Mouse (Mus musculus): ENCODE results near the gene Dbn1. TPM values are rescaled to one million over a fixed set of nuclear protein-coding genes. Genes with fewer than 3 reads are reported as not detected.

Dbn1 gene
- polyA plus RNA-seq, 1 experiment from 2014 or later, result 231 TPM

DNA sequence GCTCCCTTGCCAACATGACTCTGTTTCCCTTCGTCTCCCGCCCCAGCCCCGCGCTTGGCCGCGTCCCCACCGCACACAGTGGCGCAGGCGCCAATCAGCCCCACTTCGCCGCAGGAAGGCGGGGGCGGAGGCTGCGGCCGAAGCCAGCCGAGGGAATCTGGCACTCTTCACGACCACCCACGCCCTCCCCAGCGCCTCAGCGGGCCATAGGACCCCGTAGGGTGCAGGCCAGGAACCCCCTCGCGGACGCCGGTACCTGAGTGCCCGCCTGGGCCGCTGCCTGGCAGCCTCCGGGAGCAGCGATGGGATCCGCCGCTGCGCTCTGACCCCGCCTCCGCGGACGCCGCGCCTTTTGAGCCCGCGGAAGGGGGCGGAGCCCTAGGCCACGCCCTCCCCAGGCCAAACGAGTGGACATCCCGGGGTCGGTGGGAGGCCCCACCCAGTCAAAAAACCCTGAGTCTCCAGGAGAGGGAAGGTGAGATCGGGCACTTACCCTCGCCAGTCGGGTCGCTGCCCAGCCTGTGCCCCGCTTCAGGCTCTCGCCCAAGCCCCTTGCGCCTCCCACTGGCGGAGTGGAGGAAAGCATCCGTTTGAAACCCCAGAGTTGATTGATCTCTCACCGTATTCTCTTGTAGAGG lies 25.3 kb upstream of the Dbn1 start, which contains the start of gene Pdlim7:
Gene Pdlim7 (minus strand): TSS at position 566 of the 638 bp plus-strand sequence.
- H3K36me3 ChIP-seq (replicated peaks; ENCODE audit: control insufficient read depth, insufficient read depth, low read depth, low read length), result no peaks in the 10 kb centered on the region; the same call in 1 of the 2 replicates
- H3K27ac ChIP-seq (replicated peaks; ENCODE audit: low read depth, low read length), result peak within 1 kb of the TSS; percentile 82
- WGBS, result under 1% methylated on average over 55 of the region's 55 CpGs

DNA sequence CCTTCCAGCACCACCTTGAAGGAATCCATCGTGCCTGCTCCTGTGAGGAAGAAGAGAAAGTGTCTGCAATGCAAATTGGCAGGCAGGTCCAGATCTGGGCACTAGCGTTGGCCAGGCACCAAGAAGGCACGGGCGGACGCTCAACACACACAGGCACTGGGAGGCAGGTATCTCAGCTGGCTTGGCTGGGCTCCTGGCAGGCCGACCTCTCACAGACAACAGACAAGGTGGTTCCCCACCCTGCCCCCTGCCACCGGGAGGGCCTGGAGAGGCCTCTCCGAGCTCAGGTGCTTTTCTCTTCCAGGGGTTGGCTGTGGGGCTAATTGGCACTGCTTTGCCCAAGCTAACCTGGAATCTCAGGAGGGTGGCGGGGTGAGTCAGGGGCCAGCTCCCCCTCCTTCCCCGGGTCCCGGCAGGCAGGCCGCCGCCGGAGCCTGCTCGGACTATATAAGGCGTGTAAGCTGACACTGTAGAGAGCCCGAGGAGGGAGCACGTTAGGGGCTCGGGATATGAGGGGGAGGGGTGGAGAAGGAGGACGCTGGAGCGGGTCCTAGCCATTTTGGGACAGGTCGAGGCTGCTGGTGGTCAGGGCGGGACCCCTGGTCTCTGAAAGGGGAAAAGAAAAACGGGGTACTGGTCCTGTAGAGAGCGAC lies 24.6 kb upstream of the Dbn1 start:
- H3K9me3 ChIP-seq (replicated peaks; ENCODE audit: control insufficient read depth, low read length), result no peaks in the 10 kb centered on the region
- 2% methylated on average over 24 of the region's 25 CpGs for WGBS
- peak overlapping the region; percentile 75 for H3K4me2 ChIP-seq (ENCODE audit: low read depth, low read length)
- H3K27ac ChIP-seq (replicated peaks; ENCODE audit: low read depth, low read length), result peak overlapping the region; percentile 82
- peak; percentile 68 for ATAC-seq (replicated peaks; ENCODE audit: insufficient number of reproducible peaks, low FRiP score, low TSS enrichment, low read depth)
- H3K36me3 ChIP-seq (replicated peaks; ENCODE audit: control insufficient read depth, insufficient read depth, low read depth, low read length), result no peaks in the 10 kb centered on the region; the same call in 1 of the 2 replicates
- peak overlapping the region; percentile 87 for H3K9ac ChIP-seq (replicated peaks; ENCODE audit: low read length)
- peak; percentile 83 for DNase-seq (ENCODE audit: low spot score)
- H3K4me3 ChIP-seq (ENCODE audit: low read depth, low read length), result peak overlapping the region; percentile 89
- H3K4me1 ChIP-seq (ENCODE audit: control insufficient read depth, insufficient read depth, low read length), result peaks cover 17% of the 10 kb centered on the region
- no peaks in the 10 kb centered on the region for H3K27me3 ChIP-seq (ENCODE audit: control insufficient read depth, insufficient read depth, low read length)

More for the DNA sequence above, 25.3 kb upstream of the Dbn1 start, which contains the start of gene Pdlim7:
- peak within 1 kb of the TSS; percentile 75 for H3K4me2 ChIP-seq (ENCODE audit: low read depth, low read length)
- no peaks in the 10 kb centered on the region for H3K27me3 ChIP-seq (ENCODE audit: control insufficient read depth, insufficient read depth, low read length)
- peak; percentile 48 for ATAC-seq (replicated peaks; ENCODE audit: insufficient number of reproducible peaks, low FRiP score, low TSS enrichment, low read depth)
- H3K4me1 ChIP-seq (ENCODE audit: control insufficient read depth, insufficient read depth, low read length), result peaks cover 17% of the 10 kb centered on the region
- DNase-seq (ENCODE audit: low spot score), result peak; percentile 92
- peak within 1 kb of the TSS; percentile 87 for H3K9ac ChIP-seq (replicated peaks; ENCODE audit: low read length)
- H3K9me3 ChIP-seq (replicated peaks; ENCODE audit: control insufficient read depth, low read length), result no peaks in the 10 kb centered on the region
- peak within 1 kb of the TSS; percentile 89 for H3K4me3 ChIP-seq (ENCODE audit: low read depth, low read length)

DNA sequence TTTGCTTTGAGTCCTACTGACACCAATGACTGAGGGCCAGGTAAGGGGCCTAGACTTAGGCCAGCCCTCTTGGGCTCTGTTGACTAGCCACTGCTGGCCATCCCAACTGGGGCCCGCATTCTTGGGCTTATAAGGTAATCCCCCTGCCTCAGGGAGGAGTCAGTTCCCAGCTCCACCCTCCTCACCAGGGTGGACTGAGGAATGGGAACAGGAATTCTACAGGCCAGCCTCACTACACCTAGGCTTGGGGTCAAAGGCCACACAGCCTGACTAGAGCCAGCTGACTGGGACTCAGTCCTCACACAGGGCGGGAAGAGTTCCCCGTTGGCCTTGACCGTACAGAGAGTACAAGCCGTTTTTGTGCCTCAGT lies 23.6 kb upstream of the Dbn1 start:
- Histone ChIP-seq H3K27ac (replicated peaks; ENCODE audit: low read depth, low read length) (peak overlapping the region; percentile 63), H3K9me3 (replicated peaks; ENCODE audit: control insufficient read depth, low read length) (no peaks in the 10 kb centered on the region), H3K9ac (replicated peaks; ENCODE audit: low read length) (no peak overlapping the region; the same call in 1 of the 2 replicates), H3K27me3 (ENCODE audit: control insufficient read depth, insufficient read depth, low read length) (no peaks in the 10 kb centered on the region), H3K36me3 (replicated peaks; ENCODE audit: control insufficient read depth, insufficient read depth, low read depth, low read length) (no peaks in the 10 kb centered on the region; the same call in 1 of the 2 replicates), H3K4me2 (ENCODE audit: low read depth, low read length) (peak overlapping the region; percentile 75), H3K4me1 (ENCODE audit: control insufficient read depth, insufficient read depth, low read length) (peaks cover 17% of the 10 kb centered on the region), H3K4me3 (ENCODE audit: low read depth, low read length) (peak overlapping the region; percentile 89; the same call in 1 of the 2 replicates)
- ATAC-seq (replicated peaks; ENCODE audit: insufficient number of reproducible peaks, low FRiP score, low TSS enrichment, low read depth) (no peak), DNase-seq (ENCODE audit: low spot score) (peak; percentile 25)
- WGBS, result 16% methylated on average over 5 of the region's 5 CpGs

DNA sequence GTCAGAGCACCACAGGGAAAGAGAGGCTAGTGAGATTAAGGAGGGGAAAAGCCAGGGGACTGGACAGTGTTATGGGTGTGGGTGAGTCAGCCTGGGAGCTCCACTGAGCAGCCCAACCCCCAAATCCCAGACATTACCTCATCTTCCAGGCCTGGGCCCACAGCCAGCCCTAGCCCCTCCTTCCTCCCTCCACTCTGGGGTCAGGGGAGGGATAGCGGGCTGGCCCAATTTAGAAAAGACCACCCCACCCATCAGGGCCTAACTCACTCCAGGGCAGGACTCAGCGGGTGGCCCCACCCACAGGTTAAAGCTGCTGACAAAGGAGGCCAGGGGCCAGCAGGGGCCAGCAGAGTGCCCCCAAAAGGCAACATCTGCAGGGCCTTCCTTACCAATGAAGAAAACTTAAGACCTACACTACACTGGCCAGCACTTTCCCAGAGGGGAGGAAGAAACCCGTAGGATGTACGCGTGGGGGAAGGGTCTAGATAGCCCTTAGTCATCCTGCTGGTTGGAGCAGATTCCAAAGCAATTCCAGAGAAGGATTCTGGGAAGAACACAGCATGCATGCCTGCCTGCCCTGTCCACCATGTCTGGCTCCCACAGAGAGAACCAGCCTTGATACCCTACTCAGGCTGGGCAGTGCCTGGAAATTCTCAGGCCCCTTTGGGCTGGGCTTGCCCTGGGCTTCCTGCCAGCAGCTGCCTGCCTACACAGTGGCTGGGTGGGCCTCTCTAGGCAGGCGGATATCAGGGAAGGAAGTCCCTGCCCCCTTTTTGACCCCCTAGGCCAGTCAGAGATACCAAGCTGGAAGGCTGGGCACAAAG lies 23.0 kb upstream of the Dbn1 start:
- peak overlapping the region; percentile 63 for H3K27ac ChIP-seq (replicated peaks; ENCODE audit: low read depth, low read length)
- DNase-seq (ENCODE audit: low spot score), result peak; percentile 80
- WGBS, result 7% methylated on average over 6 of the region's 6 CpGs
- peak overlapping the region; percentile 75 for H3K4me2 ChIP-seq (ENCODE audit: low read depth, low read length)
- no peak overlapping the region for H3K4me3 ChIP-seq (ENCODE audit: low read depth, low read length)
- peak; percentile 45; the same call in 1 of the 2 replicates for ATAC-seq (replicated peaks; ENCODE audit: insufficient number of reproducible peaks, low FRiP score, low TSS enrichment, low read depth)
- peak overlapping the region; percentile 34; the same call in 1 of the 2 replicates for H3K9ac ChIP-seq (replicated peaks; ENCODE audit: low read length)
- peaks cover 1% of the 10 kb centered on the region; the same call in 1 of the 2 replicates for H3K36me3 ChIP-seq (replicated peaks; ENCODE audit: control insufficient read depth, insufficient read depth, low read depth, low read length)
- no peaks in the 10 kb centered on the region for H3K27me3 ChIP-seq (ENCODE audit: control insufficient read depth, insufficient read depth, low read length)
- H3K4me1 ChIP-seq (ENCODE audit: control insufficient read depth, insufficient read depth, low read length), result peaks cover 17% of the 10 kb centered on the region
- H3K9me3 ChIP-seq (replicated peaks; ENCODE audit: control insufficient read depth, low read length), result no peaks in the 10 kb centered on the region

DNA sequence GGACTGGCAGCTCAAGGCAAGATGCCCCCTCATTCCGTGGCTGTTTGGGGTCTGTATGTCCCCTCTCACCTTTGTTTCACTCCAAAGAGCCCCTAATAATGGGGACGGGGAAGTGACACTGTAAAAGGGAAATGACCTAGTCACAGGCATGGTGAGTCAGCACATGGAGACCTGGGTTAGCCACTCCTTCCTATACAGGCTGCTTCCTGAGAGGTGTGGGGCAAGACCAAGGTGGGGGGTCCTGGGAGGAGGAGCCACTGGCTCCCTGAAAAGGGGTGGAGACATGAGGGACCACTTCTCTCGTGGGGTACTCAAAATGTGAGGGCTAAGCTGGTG lies 22.4 kb upstream of the Dbn1 start:
- peaks cover 17% of the 10 kb centered on the region for H3K4me1 ChIP-seq (ENCODE audit: control insufficient read depth, insufficient read depth, low read length)
- H3K9ac ChIP-seq (replicated peaks; ENCODE audit: low read length), result no peak overlapping the region
- no peak overlapping the region for H3K27ac ChIP-seq (replicated peaks; ENCODE audit: low read depth, low read length)
- H3K36me3 ChIP-seq (replicated peaks; ENCODE audit: control insufficient read depth, insufficient read depth, low read depth, low read length), result peaks cover 2% of the 10 kb centered on the region; the same call in 1 of the 2 replicates
- no peaks in the 10 kb centered on the region for H3K9me3 ChIP-seq (replicated peaks; ENCODE audit: control insufficient read depth, low read length)
- WGBS, result 30% methylated on average over 3 of the region's 3 CpGs
- DNase-seq (ENCODE audit: low spot score) (no peak), ATAC-seq (replicated peaks; ENCODE audit: insufficient number of reproducible peaks, low FRiP score, low TSS enrichment, low read depth) (no peak)
- no peaks in the 10 kb centered on the region for H3K27me3 ChIP-seq (ENCODE audit: control insufficient read depth, insufficient read depth, low read length)
- no peak overlapping the region for H3K4me2 ChIP-seq (ENCODE audit: low read depth, low read length)
- H3K4me3 ChIP-seq (ENCODE audit: low read depth, low read length), result no peak overlapping the region

DNA sequence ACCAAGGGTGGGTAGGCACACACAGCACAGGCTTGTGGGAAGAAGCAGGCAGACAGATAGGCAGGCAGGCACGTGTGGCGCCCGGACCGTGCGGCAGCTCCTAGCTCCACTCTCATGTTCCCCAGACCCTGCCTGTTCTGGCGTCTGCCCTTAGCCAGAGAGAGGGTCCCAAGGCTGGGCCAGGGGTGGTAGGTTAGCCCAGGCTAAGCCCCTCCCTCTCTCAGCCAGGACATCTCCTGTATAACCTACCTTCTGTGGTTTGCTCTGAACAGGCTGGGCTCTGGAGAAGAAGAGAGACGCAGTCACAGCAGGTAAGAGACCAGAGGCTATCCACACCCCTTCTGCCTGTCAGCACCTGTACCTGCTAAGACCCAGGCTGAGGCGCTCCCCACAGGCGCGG lies 20.6 kb upstream of the Dbn1 start:
- H3K27ac ChIP-seq (replicated peaks; ENCODE audit: low read depth, low read length), result no peak overlapping the region
- H3K4me3 ChIP-seq (ENCODE audit: low read depth, low read length), result no peak overlapping the region
- H3K27me3 ChIP-seq (ENCODE audit: control insufficient read depth, insufficient read depth, low read length), result no peaks in the 10 kb centered on the region
- DNase-seq (ENCODE audit: low spot score) (no peak), ATAC-seq (replicated peaks; ENCODE audit: insufficient number of reproducible peaks, low FRiP score, low TSS enrichment, low read depth) (no peak)
- 91% methylated on average over 10 of the region's 10 CpGs for WGBS
- no peak overlapping the region for H3K9ac ChIP-seq (replicated peaks; ENCODE audit: low read length)
- peaks cover 2% of the 10 kb centered on the region; the same call in 1 of the 2 replicates for H3K36me3 ChIP-seq (replicated peaks; ENCODE audit: control insufficient read depth, insufficient read depth, low read depth, low read length)
- H3K4me2 ChIP-seq (ENCODE audit: low read depth, low read length), result no peak overlapping the region
- peaks cover 13% of the 10 kb centered on the region for H3K4me1 ChIP-seq (ENCODE audit: control insufficient read depth, insufficient read depth, low read length)
- H3K9me3 ChIP-seq (replicated peaks; ENCODE audit: control insufficient read depth, low read length), result no peaks in the 10 kb centered on the region

DNA sequence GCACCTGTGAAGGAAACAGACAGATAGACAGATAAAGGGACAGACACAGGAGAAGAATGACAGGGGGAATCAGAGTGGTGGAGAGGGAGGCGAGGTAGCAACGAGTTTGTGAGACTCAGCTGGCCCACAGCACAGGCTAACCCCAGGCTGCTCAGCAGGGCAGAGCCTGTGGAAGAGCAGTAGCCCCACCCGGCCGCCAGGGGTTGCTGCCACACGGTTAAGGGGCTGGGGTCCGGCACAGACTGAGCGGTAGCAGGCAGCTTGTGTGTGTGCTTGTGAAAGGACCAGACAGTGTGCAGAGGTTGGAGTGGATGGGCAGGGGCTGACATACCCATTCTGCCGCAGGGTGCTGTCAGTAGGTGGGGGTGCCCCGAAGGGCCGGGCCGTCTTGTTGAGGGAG lies 20.0 kb upstream of the Dbn1 start:
- Histone ChIP-seq H3K27me3 (ENCODE audit: control insufficient read depth, insufficient read depth, low read length) (no peaks in the 10 kb centered on the region), H3K9ac (replicated peaks; ENCODE audit: low read length) (no peak overlapping the region), H3K27ac (replicated peaks; ENCODE audit: low read depth, low read length) (no peak overlapping the region), H3K4me1 (ENCODE audit: control insufficient read depth, insufficient read depth, low read length) (peaks cover 13% of the 10 kb centered on the region), H3K4me3 (ENCODE audit: low read depth, low read length) (0 out of 2 replicates have a peak overlapping the region, but pooled peaks have one; percentile 8), H3K9me3 (replicated peaks; ENCODE audit: control insufficient read depth, low read length) (no peaks in the 10 kb centered on the region), H3K4me2 (ENCODE audit: low read depth, low read length) (no peak overlapping the region), H3K36me3 (replicated peaks; ENCODE audit: control insufficient read depth, insufficient read depth, low read depth, low read length) (peaks cover 2% of the 10 kb centered on the region; the same call in 1 of the 2 replicates)
- 58% methylated on average over 11 of the region's 11 CpGs for WGBS
- no peak for ATAC-seq (replicated peaks; ENCODE audit: insufficient number of reproducible peaks, low FRiP score, low TSS enrichment, low read depth)
- DNase-seq (ENCODE audit: low spot score), result no peak

Data from embryonic facial prominence, embryonic 11.5 days (tissue).